Mouse (Mus musculus): ENCODE results near the gene Ccdc33.

- TF ChIP-seq MAFK (IDR thresholded peaks at IDR 0.05; ENCODE audit: insufficient read depth, low read depth, low read length) (no peak), CHD2 (IDR thresholded peaks at IDR 0.05; ENCODE audit: low read depth, low read length) (no peak), ZC3H11A (IDR thresholded peaks at IDR 0.05; ENCODE audit: borderline replicate concordance, low read depth, low read length) (no peak), HCFC1 (IDR thresholded peaks at IDR 0.05; ENCODE audit: borderline replicate concordance, insufficient read depth, low read length) (no peak)
These were observed 16.3 kb upstream of the Ccdc33 start for GRCm38 (mm10) chr9:58134906-58135305.
